Mouse (Mus musculus): ENCODE results near the gene Gm38392. TPM values are rescaled to one million over a fixed set of nuclear protein-coding genes. Genes with fewer than 3 reads are reported as not detected.

The Gm38392 gene
- polyA plus RNA-seq, 1 experiment from 2014 or later: not detected

- Histone ChIP-seq H3K4me1 (peaks cover 62% of the 10 kb centered on the region), H3K36me3 (no peaks in the 10 kb centered on the region), H3K27ac (replicated peaks) (no peak overlapping the region; the same call in 1 of the 2 replicates), H3K9me3 (replicated peaks) (no peaks in the 10 kb centered on the region), H3K27me3 (ENCODE audit: low read depth, poor library complexity, severe bottlenecking) (peaks cover 100% of the 10 kb centered on the region), H3K4me3 (peak overlapping the region; percentile 47)
- no peak for DNase-seq (ENCODE audit: low spot score)
- 2% methylated on average over 15 of the region's 15 CpGs for WGBS
Observed at GRCm38 (mm10) chr3:88207451-88208100, 79.4 kb downstream of the Gm38392 start.

- no peaks in the 10 kb centered on the region for H3K9me3 ChIP-seq (replicated peaks)
- no peak for DNase-seq (ENCODE audit: low spot score)
- H3K27me3 ChIP-seq (ENCODE audit: low read depth, poor library complexity, severe bottlenecking): peaks cover 100% of the 10 kb centered on the region
- H3K27ac ChIP-seq (replicated peaks): no peak overlapping the region; the same call in 1 of the 2 replicates
- peak overlapping the region; percentile 47 for H3K4me3 ChIP-seq
- WGBS: 1% methylated on average over 14 of the region's 14 CpGs
- H3K36me3 ChIP-seq: no peaks in the 10 kb centered on the region
- peaks cover 62% of the 10 kb centered on the region for H3K4me1 ChIP-seq
Observed at GRCm38 (mm10) chr3:88206901-88207371, 80.1 kb downstream of the Gm38392 start.

GRCm38 (mm10) chr3:88206500-88206899 is 80.5 kb downstream of the Gm38392 start:
- Histone ChIP-seq H3K4me3 (peak overlapping the region; percentile 47; the same call in 1 of the 2 replicates), H3K27ac (replicated peaks) (no peak overlapping the region; the same call in 1 of the 2 replicates), H3K36me3 (no peaks in the 10 kb centered on the region), H3K4me1 (peaks cover 62% of the 10 kb centered on the region), H3K9me3 (replicated peaks) (no peaks in the 10 kb centered on the region), H3K27me3 (ENCODE audit: low read depth, poor library complexity, severe bottlenecking) (peaks cover 100% of the 10 kb centered on the region)
- 3% methylated on average over 3 of the region's 3 CpGs for WGBS
- DNase-seq (ENCODE audit: low spot score): no peak

- 1% methylated on average over 8 of the region's 8 CpGs for WGBS
- Histone ChIP-seq H3K4me1 (peaks cover 64% of the 10 kb centered on the region), H3K9me3 (replicated peaks) (no peaks in the 10 kb centered on the region), H3K4me3 (peak overlapping the region; percentile 47; the same call in 1 of the 2 replicates), H3K36me3 (no peaks in the 10 kb centered on the region), H3K27ac (replicated peaks) (no peak overlapping the region; the same call in 1 of the 2 replicates), H3K27me3 (ENCODE audit: low read depth, poor library complexity, severe bottlenecking) (peaks cover 100% of the 10 kb centered on the region)
- DNase-seq (ENCODE audit: low spot score): no peak
Observed at GRCm38 (mm10) chr3:88205563-88206491, 81.2 kb downstream of the Gm38392 start.

GRCm38 (mm10) chr3:88205176-88205562 is 81.8 kb downstream of the Gm38392 start:
- Histone ChIP-seq H3K27me3 (ENCODE audit: low read depth, poor library complexity, severe bottlenecking) (peaks cover 100% of the 10 kb centered on the region), H3K4me3 (no peak overlapping the region; the same call in 1 of the 2 replicates), H3K4me1 (peaks cover 67% of the 10 kb centered on the region), H3K9me3 (replicated peaks) (no peaks in the 10 kb centered on the region), H3K27ac (replicated peaks) (no peak overlapping the region; the same call in 1 of the 2 replicates), H3K36me3 (no peaks in the 10 kb centered on the region)
- DNase-seq (ENCODE audit: low spot score): no peak
- WGBS: 2% methylated on average over 4 of the region's 4 CpGs

- H3K27me3 ChIP-seq (ENCODE audit: low read depth, poor library complexity, severe bottlenecking): peaks cover 100% of the 10 kb centered on the region
- no peaks in the 10 kb centered on the region for H3K9me3 ChIP-seq (replicated peaks)
- 12% methylated on average over 1 of the region's 1 CpGs for WGBS
- no peaks in the 10 kb centered on the region for H3K36me3 ChIP-seq
- H3K4me3 ChIP-seq: no peak overlapping the region
- no peak overlapping the region; the same call in 1 of the 2 replicates for H3K27ac ChIP-seq (replicated peaks)
- H3K4me1 ChIP-seq: peaks cover 65% of the 10 kb centered on the region
- DNase-seq (ENCODE audit: low spot score): no peak
Observed at GRCm38 (mm10) chr3:88204751-88205150, 82.3 kb downstream of the Gm38392 start.

- no peak for DNase-seq (ENCODE audit: low spot score)
- Histone ChIP-seq H3K9me3 (replicated peaks) (no peaks in the 10 kb centered on the region), H3K27ac (replicated peaks) (no peak overlapping the region; the same call in 1 of the 2 replicates), H3K4me1 (peaks cover 59% of the 10 kb centered on the region), H3K4me3 (no peak overlapping the region), H3K36me3 (no peaks in the 10 kb centered on the region), H3K27me3 (ENCODE audit: low read depth, poor library complexity, severe bottlenecking) (peaks cover 100% of the 10 kb centered on the region)
- WGBS: 4% methylated on average over 7 of the region's 7 CpGs
Observed at GRCm38 (mm10) chr3:88203999-88204700, 82.9 kb downstream of the Gm38392 start.

- H3K27me3 ChIP-seq (ENCODE audit: low read depth, poor library complexity, severe bottlenecking): peaks cover 100% of the 10 kb centered on the region
- no peak overlapping the region for H3K4me3 ChIP-seq
- 7% methylated on average over 5 of the region's 5 CpGs for WGBS
- H3K4me1 ChIP-seq: peaks cover 63% of the 10 kb centered on the region
- no peaks in the 10 kb centered on the region for H3K36me3 ChIP-seq
- no peak overlapping the region; the same call in 1 of the 2 replicates for H3K27ac ChIP-seq (replicated peaks)
- no peaks in the 10 kb centered on the region for H3K9me3 ChIP-seq (replicated peaks)
- no peak for DNase-seq (ENCODE audit: low spot score)
Observed at GRCm38 (mm10) chr3:88203456-88203855, 83.6 kb downstream of the Gm38392 start.

GRCm38 (mm10) chr3:88202986-88203385 is 84.0 kb downstream of the Gm38392 start:
- Histone ChIP-seq H3K27ac (replicated peaks) (no peak overlapping the region), H3K4me3 (no peak overlapping the region), H3K9me3 (replicated peaks) (no peaks in the 10 kb centered on the region), H3K27me3 (ENCODE audit: low read depth, poor library complexity, severe bottlenecking) (peaks cover 100% of the 10 kb centered on the region), H3K36me3 (no peaks in the 10 kb centered on the region), H3K4me1 (peaks cover 63% of the 10 kb centered on the region)
- no peak for DNase-seq (ENCODE audit: low spot score)
- 2% methylated on average over 6 of the region's 6 CpGs for WGBS

- Histone ChIP-seq H3K4me3 (peak overlapping the region; percentile 18; the same call in 1 of the 2 replicates), H3K36me3 (no peaks in the 10 kb centered on the region), H3K4me1 (peaks cover 62% of the 10 kb centered on the region), H3K27ac (replicated peaks) (no peak overlapping the region; the same call in 1 of the 2 replicates), H3K9me3 (replicated peaks) (no peaks in the 10 kb centered on the region), H3K27me3 (ENCODE audit: low read depth, poor library complexity, severe bottlenecking) (peaks cover 100% of the 10 kb centered on the region)
- 10% methylated on average over 5 of the region's 5 CpGs for WGBS
- DNase-seq (ENCODE audit: low spot score): no peak
Observed at GRCm38 (mm10) chr3:88201640-88202039, 85.4 kb downstream of the Gm38392 start.

- H3K36me3 ChIP-seq: no peaks in the 10 kb centered on the region
- no peaks in the 10 kb centered on the region for H3K9me3 ChIP-seq (replicated peaks)
- WGBS: under 1% methylated on average over 37 of the region's 37 CpGs
- H3K27me3 ChIP-seq (ENCODE audit: low read depth, poor library complexity, severe bottlenecking): peaks cover 100% of the 10 kb centered on the region
- peak overlapping the region; percentile 44 for H3K4me3 ChIP-seq
- H3K4me1 ChIP-seq: peaks cover 55% of the 10 kb centered on the region
- peak overlapping the region; percentile 76 for H3K27ac ChIP-seq (replicated peaks)
- no peak for DNase-seq (ENCODE audit: low spot score)
Observed at GRCm38 (mm10) chr3:88200972-88201330, 86.1 kb downstream of the Gm38392 start.

Measured in midbrain, embryonic 10.5 days (tissue).